Mouse (Mus musculus) adrenal gland, adult 8-10 months (tissue): Measurements from ENCODE around the gene Zfp384. TPM values are rescaled to one million over a fixed set of nuclear protein-coding genes. Genes with fewer than 3 reads are reported as not detected.
A peak's percentile ranks its signal among the peaks of the same experiment; 100 is the strongest.
"Not testable (repeated sequence)": the region's sequence is repeated elsewhere in the genome, so short reads cannot be mapped to it uniquely, and the experiment has no call there.

Experiments
- DNase-seq: peaks from one replicate; pipeline ENCODE4 v3.0.0; 2022
- total RNA-seq, 4 experiments: library from RNA; stranded (reverse); gene quantifications; 2 replicates each; pipeline ENCODE4 v1.2.4; 2022

Gene Zfp384
- total RNA-seq, 4 experiments from 2014 or later = 46.9 to 87.0 (median 56.5) TPM

DNA sequence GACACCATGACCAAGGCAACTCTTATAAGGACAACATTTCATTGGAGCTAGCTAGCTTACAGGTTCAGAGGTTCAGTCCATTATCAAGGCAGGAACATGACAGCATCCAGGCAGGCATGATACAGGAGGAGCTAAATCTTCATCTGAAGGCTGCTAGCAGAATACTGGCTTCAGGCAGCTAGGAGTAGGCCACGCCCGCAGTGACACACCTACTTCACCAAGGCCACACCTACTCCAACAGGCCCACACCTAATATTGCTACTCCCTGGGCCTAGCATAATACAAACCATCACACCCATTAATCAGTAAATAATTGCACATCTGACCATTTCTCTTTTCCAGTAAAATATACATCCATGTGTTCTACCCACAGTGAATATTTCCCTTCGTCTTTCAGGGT lies 8.7 kb downstream of the Zfp384 start:
- DNase-seq = no peak

GRCm38 (mm10) chr6:125030532-125030931 lies 21.6 kb downstream of the Zfp384 start:
- not testable (repeated sequence) for DNase-seq

DNA sequence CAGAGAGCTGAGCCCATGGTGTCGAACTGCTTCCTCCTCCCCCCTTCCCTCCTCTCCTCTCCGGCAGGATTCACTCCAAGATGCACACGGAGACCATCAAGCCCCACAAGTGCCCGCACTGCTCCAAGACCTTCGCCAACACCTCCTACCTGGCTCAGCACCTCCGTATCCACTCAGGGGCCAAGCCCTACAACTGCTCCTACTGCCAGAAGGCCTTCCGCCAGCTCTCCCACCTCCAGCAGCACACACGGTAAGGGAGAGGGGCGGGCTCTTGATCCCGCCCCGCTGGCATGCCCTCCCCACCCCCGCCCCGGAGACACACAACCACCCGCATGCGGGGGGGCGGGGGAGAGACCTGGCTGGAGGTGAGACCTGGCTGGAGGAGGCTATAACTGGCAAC lies 22.7 kb downstream of the Zfp384 start:
- no peak for DNase-seq

- DNase-seq = no peak
Observed at GRCm38 (mm10) chr6:125038666-125039065, 29.7 kb downstream of the Zfp384 start.

- DNase-seq = no peak
Observed at GRCm38 (mm10) chr6:125039131-125039530, 30.2 kb downstream of the Zfp384 start.

DNA sequence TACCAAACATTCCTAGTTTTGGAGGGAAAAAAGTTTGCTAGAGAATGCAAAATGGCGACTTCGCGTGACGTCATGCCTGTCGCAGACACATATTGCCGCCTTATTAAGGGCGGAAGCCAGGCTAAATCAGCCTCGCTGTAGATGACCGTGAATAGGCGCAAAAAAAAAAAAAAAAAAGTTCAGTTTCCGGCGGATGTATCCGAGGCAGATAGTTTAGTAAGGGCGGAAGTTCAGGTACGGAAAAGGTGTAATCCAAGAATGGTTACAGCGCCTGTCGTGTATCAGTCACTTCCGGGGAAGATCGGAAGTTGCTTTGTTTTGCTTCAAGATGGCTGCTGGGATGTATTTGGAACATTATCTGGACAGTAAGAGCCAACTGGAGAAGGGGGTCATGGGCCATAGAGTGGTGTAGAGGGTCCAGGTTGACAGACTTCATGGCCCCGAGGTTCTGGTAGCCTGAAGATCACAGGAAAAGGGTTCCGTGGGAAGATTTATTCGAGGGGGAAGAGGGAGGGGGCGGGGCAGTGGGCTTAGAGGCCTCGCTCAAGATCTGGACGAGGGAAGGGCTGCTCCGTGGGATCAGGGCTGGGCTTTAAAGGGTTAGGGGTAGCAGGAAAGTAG lies 30.7 kb downstream of the Zfp384 start, which contains the start of gene Ing4:
Ing4 (plus strand) TSS at position 228 of the 621 bp plus-strand sequence.
- peak; percentile 90 for DNase-seq

GRCm38 (mm10) chr6:125040221-125040620 lies 31.3 kb downstream of the Zfp384 start:
- DNase-seq = no peak

GRCm38 (mm10) chr6:125041047-125041446 lies 32.1 kb downstream of the Zfp384 start:
- DNase-seq = no peak

GRCm38 (mm10) chr6:125042081-125042480 lies 33.1 kb downstream of the Zfp384 start:
- DNase-seq = no peak

DNA sequence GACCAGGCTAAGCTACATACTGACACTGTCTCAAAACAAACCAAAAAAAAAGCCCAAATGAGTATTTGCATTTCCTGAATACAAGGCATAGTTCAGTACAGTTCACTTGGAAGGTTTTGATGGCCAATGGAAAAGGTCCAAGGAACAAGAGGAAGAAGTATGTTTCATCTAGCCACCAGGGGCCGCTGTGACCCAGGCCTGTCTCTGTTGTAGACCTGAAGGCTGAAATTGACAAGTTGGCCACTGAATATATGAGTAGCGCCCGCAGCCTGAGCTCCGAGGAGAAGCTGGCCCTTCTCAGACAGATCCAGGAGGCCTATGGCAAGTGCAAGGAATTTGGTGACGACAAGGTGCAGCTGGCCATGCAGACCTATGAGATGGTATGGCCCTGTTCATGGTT lies 37.7 kb downstream of the Zfp384 start:
- DNase-seq = peak; percentile 63

DNA sequence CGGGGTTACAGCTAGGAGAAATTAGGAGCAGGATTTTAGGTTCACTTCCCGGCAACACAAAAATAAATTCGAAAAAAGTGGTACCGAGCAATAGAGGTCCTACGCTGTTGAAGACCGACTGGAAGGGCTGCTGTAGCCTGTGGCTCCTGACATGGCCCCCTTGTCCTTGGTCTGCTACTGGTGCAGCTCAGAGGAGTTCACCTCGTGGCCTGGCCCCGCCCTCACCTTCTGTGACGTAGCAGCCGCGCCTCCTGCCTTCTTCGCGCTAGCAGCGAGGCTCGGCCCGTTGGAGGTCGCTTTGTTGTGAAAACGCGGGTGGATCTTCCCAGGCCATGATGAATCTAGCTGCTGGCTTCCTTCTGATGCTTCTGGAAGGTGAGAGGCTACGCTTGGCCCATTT lies 40.7 kb downstream of the Zfp384 start, which contains the start of gene Acrbp:
Acrbp (plus strand) TSS at position 12 of the 400 bp plus-strand sequence.
- DNase-seq = no peak

- no peak for DNase-seq
Observed at GRCm38 (mm10) chr6:125051237-125051636, 42.3 kb downstream of the Zfp384 start.

GRCm38 (mm10) chr6:125061493-125061892 lies 52.5 kb downstream of the Zfp384 start:
- DNase-seq = no peak

DNA sequence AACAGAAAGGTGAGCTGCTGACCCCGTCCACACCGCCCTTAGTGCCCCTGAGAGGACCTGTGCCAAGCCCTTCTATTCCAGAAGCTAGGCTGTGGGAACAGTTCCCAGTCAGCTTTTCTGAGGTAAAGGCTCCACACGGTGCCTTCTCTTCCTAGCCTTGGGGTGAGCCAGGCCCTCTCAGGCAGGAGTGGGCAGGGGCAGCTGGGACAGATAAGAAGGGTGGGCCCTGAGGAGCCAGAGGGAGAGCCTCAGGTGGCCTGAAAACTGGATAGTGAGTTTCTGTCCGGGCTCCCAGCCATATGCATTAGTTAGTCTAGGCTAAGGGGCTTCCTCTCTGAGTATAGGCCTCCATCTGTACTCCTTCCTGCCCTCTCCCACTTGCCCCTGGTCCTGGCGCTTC lies 53.6 kb downstream of the Zfp384 start:
- no peak for DNase-seq

- no peak for DNase-seq
Observed at GRCm38 (mm10) chr6:125063906-125064305, 55.0 kb downstream of the Zfp384 start.

DNA sequence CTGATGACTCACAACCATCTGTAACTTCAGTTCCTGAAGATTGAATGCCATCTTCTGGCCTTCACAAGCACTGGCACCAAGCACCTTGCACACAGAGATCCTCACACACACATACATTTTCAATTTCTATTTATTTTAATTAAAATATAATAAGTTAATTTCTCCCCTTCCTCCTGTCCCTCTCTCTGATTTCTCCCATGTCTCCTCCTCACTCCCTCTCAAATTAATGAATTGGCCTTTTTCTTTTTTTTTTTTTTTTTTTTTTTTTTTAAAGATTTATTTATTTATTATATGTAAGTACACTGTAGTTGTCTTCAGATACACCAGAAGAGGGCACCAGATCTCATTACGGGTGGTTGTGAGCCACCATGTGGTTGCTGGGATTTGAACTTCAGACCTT lies 56.3 kb downstream of the Zfp384 start:
- not testable (repeated sequence) for DNase-seq

DNA sequence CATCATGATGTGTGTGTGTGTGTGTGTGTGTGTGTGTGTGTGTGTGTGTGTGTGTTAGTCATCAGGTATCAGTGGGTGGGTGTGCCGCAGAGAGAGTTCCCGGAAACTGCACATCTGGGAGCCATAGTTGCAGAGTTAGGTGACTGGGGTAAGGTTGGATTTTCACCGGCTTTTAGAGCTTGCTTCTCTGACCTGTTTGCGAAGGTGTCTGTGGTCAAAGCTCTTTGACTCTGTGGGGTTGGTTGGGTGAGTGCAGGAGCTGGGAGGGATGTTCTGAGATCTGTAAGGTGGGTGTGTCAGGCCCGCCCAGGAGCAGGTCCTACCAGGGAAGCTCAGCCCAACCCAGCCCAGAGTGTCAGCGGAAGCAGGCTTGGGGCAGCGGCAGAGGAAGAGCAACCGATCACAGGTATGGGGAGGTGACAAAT lies 58.6 kb downstream of the Zfp384 start, which contains the start of gene Lpar5:
Lpar5 (plus strand) TSS at position 350 of the 425 bp plus-strand sequence.
- DNase-seq = no peak

GRCm38 (mm10) chr6:125071170-125071895 lies 62.4 kb downstream of the Zfp384 start:
- no peak for DNase-seq

DNA sequence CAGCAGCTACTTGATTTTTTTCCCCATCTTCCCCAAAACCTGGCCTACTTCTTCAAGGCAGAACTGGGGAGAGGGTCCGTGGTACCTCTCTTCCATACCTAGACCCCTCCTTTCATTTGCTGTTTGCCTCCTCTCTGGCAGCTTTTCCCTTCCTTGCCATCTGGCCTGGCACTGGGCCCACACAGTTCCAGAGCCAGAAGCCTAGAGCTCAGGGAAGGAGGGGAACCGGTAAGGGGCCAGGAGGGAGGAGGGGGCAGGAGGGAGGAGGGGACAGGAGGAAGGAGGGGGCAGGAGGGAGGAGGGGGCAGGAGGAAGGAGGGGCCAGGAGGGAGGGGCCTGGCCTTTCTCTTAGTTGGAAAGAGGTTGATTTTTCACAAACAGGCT lies 62.9 kb downstream of the Zfp384 start:
- DNase-seq = no peak

- DNase-seq = no peak
Observed at GRCm38 (mm10) chr6:125073825-125074224, 64.9 kb downstream of the Zfp384 start.

GRCm38 (mm10) chr6:125081394-125081793 lies 72.4 kb downstream of the Zfp384 start:
- no peak for DNase-seq

- peak; percentile 86 for DNase-seq
Observed at GRCm38 (mm10) chr6:125081797-125082560, 73.0 kb downstream of the Zfp384 start.

DNA sequence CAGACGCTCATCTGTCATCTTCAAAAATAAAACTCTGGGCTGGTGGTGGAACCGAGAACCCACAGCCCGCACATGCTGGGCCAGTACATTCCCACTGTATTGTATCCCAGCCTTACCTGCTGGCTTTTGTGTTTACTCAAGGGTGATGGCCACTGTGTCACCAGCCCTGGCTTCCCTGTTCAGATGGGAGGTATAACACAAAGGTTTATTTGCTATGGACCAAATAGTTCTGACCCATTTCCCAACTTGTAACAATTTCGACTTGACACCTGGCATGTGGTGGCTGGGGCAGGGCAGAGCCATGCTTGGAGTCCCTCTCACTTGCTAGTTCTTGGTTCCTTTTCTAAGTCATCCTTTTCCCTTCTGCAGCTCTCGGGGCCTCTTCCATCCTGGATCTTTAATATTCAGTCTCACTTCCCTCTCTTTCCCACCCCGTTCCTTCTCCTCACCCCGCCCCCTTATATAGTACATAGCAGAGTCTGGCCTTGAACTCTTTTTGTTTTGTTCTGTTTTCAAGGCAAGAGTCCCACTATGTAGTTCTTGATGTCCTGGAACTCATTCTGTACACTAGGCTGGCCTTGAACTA lies 73.9 kb downstream of the Zfp384 start:
- DNase-seq = no peak
